Mouse (Mus musculus): ENCODE results near the gene Ascc1. TPM values are rescaled to one million over a fixed set of nuclear protein-coding genes. Genes with fewer than 3 reads are reported as not detected.
A peak's percentile ranks its signal among the peaks of the same experiment; 100 is the strongest.
"Not testable (repeated sequence)": the region's sequence is repeated elsewhere in the genome, so short reads cannot be mapped to it uniquely, and the experiment has no call there.

The Ascc1 gene
- polyA plus RNA-seq, 1 experiment: 26.2 TPM

DNA sequence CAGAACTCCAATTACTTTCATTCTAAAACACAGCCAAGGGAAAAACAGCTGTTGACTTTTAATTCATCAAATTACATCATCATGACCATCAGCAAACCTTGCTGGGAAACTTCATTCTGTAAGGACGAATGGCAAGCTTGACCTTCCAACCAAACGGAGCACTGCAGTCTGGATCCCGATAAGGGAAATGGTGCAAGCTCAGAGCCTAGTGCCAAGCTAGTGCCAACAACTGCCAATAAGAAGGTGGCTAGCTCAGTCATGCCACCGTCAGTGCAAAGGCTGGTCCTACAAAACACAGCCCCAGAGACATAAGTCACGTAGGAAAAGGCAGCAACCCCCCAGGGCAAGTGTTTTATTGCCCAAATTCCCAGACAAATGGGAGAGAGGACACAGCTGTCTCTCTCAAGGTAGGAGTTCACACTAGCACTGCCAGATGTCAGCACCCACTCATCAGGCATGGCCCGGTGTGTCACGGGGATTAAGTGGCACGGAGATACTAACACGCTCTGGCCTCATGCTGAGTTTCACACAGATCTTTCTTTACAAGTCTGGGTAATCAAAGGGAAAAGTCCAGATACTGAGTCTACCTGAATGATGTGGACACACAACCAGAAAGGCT is 11.2 kb upstream of the Ascc1 start:
- TF ChIP-seq CTCF (IDR thresholded peaks at IDR 0.05; ENCODE audit: borderline replicate concordance, control insufficient read depth, extremely low read depth, insufficient read depth, low read length, poor library complexity): no peak
- no peak for TF ChIP-seq POLR2A (IDR thresholded peaks at IDR 0.05; ENCODE audit: control insufficient read depth, extremely low read depth, insufficient read depth, low read length, poor library complexity)
- DNase-seq: no peak
- H3K27me3 ChIP-seq (ENCODE audit: control insufficient read depth, insufficient read depth, low read length): no peaks in the 10 kb centered on the region
- H3K27ac ChIP-seq (ENCODE audit: control insufficient read depth, insufficient read depth, low read length): no peak overlapping the region
- H3K36me3 ChIP-seq (ENCODE audit: control insufficient read depth, insufficient read depth, low read length): peaks cover 64% of the 10 kb centered on the region
- 95% methylated on average over 9 of the region's 9 CpGs for WGBS
- peaks cover 9% of the 10 kb centered on the region; the same call in 1 of the 2 replicates for H3K4me1 ChIP-seq (replicated peaks; ENCODE audit: control insufficient read depth, insufficient read depth, low read length)
- no peak overlapping the region for H3K4me3 ChIP-seq (ENCODE audit: control insufficient read depth, insufficient read depth, low read length)

DNA sequence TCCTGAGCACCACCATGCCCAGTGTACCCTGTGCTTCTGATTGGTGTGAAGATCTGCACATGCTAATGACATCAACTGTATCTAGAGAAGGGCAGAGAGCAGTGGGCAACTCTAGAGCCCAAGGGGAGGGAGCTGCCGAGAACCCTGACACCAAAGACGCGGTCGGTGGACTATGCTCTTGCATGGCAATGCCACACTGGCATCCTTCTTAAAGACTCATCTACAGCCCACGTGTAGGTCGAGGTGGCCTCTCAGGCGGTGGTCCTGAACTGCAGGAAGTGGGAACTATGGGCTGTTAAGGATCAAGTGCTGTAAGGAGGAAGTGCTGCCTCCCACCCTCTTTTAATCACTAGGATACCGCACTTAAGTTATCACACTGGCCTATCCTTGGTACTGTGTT is 10.6 kb upstream of the Ascc1 start:
- 80% methylated on average over 8 of the region's 8 CpGs for WGBS
- H3K4me3 ChIP-seq (ENCODE audit: control insufficient read depth, insufficient read depth, low read length): no peak overlapping the region
- TF ChIP-seq POLR2A (IDR thresholded peaks at IDR 0.05; ENCODE audit: control insufficient read depth, extremely low read depth, insufficient read depth, low read length, poor library complexity) (no peak), CTCF (IDR thresholded peaks at IDR 0.05; ENCODE audit: borderline replicate concordance, control insufficient read depth, extremely low read depth, insufficient read depth, low read length, poor library complexity) (no peak)
- no peaks in the 10 kb centered on the region for H3K27me3 ChIP-seq (ENCODE audit: control insufficient read depth, insufficient read depth, low read length)
- H3K36me3 ChIP-seq (ENCODE audit: control insufficient read depth, insufficient read depth, low read length): peaks cover 63% of the 10 kb centered on the region
- H3K4me1 ChIP-seq (replicated peaks; ENCODE audit: control insufficient read depth, insufficient read depth, low read length): peaks cover 9% of the 10 kb centered on the region; the same call in 1 of the 2 replicates
- DNase-seq: no peak
- H3K27ac ChIP-seq (ENCODE audit: control insufficient read depth, insufficient read depth, low read length): no peak overlapping the region

DNA sequence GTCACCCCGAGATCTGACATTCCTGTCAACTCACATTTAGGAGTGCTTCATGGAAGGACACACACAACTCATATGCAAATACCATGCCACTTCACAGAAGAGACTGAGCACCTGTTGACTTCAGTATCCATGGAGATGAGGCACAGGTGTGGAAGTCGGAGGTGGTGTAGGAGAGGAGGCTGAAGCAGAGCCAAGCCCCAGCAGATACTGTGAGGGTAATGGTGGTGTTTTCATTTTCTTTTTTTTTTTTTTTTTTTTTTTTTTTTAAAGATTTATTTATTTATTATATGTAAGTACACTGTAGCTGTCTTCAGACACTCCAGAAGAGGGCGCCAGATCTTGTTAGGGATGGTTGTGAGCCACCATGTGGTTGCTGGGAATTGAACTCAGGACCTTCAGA is 8.8 kb upstream of the Ascc1 start:
- H3K36me3 ChIP-seq (ENCODE audit: control insufficient read depth, insufficient read depth, low read length): peaks cover 45% of the 10 kb centered on the region
- not testable (repeated sequence) for H3K27me3 ChIP-seq (ENCODE audit: control insufficient read depth, insufficient read depth, low read length); H3K4me3 ChIP-seq (ENCODE audit: control insufficient read depth, insufficient read depth, low read length); H3K4me1 ChIP-seq (replicated peaks; ENCODE audit: control insufficient read depth, insufficient read depth, low read length); H3K27ac ChIP-seq (ENCODE audit: control insufficient read depth, insufficient read depth, low read length); DNase-seq
- WGBS: 89% methylated on average over 2 of the region's 3 CpGs

DNA sequence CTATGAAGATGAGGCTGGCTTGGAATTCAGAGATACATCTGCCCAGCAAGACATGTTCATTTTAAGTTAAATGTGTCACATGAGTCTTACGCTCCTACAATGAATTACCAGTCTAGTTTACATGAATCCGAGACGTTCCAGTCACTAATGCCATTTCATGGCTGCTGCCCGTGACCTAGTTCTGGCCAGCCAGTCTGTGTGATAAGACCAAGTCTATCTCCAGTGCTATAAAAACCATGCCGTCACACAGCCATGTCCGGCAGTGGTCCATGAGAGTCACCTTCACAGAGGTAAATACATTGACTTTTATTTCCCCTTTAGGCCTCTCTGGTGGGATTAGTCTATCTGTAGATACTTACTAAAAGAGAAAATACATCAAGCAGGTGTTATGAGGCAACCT is 6.7 kb upstream of the Ascc1 start:
- Histone ChIP-seq H3K27me3 (ENCODE audit: control insufficient read depth, insufficient read depth, low read length) (no peaks in the 10 kb centered on the region), H3K36me3 (ENCODE audit: control insufficient read depth, insufficient read depth, low read length) (peaks cover 26% of the 10 kb centered on the region), H3K27ac (ENCODE audit: control insufficient read depth, insufficient read depth, low read length) (no peak overlapping the region), H3K4me1 (replicated peaks; ENCODE audit: control insufficient read depth, insufficient read depth, low read length) (peaks cover 18% of the 10 kb centered on the region), H3K4me3 (ENCODE audit: control insufficient read depth, insufficient read depth, low read length) (no peak overlapping the region)
- TF ChIP-seq CTCF (IDR thresholded peaks at IDR 0.05; ENCODE audit: borderline replicate concordance, control insufficient read depth, extremely low read depth, insufficient read depth, low read length, poor library complexity) (no peak), POLR2A (IDR thresholded peaks at IDR 0.05; ENCODE audit: control insufficient read depth, extremely low read depth, insufficient read depth, low read length, poor library complexity) (no peak)
- no peak for DNase-seq
- 97% methylated on average over 6 of the region's 6 CpGs for WGBS

- Histone ChIP-seq H3K36me3 (ENCODE audit: control insufficient read depth, insufficient read depth, low read length) (peaks cover 26% of the 10 kb centered on the region), H3K27ac (ENCODE audit: control insufficient read depth, insufficient read depth, low read length) (no peak overlapping the region), H3K4me3 (ENCODE audit: control insufficient read depth, insufficient read depth, low read length) (no peak overlapping the region), H3K4me1 (replicated peaks; ENCODE audit: control insufficient read depth, insufficient read depth, low read length) (peaks cover 24% of the 10 kb centered on the region), H3K27me3 (ENCODE audit: control insufficient read depth, insufficient read depth, low read length) (no peaks in the 10 kb centered on the region)
- TF ChIP-seq POLR2A (IDR thresholded peaks at IDR 0.05; ENCODE audit: control insufficient read depth, extremely low read depth, insufficient read depth, low read length, poor library complexity) (no peak), CTCF (IDR thresholded peaks at IDR 0.05; ENCODE audit: borderline replicate concordance, control insufficient read depth, extremely low read depth, insufficient read depth, low read length, poor library complexity) (no peak)
- 21% methylated on average over 7 of the region's 7 CpGs for WGBS
- peak; percentile 62 for DNase-seq
Measured at GRCm38 (mm10) chr10:59997591-59997990, 5.0 kb upstream of the Ascc1 start.

- peaks cover 20% of the 10 kb centered on the region for H3K36me3 ChIP-seq (ENCODE audit: control insufficient read depth, insufficient read depth, low read length)
- peaks cover 26% of the 10 kb centered on the region for H3K4me1 ChIP-seq (replicated peaks; ENCODE audit: control insufficient read depth, insufficient read depth, low read length)
- no peak overlapping the region for H3K27ac ChIP-seq (ENCODE audit: control insufficient read depth, insufficient read depth, low read length)
- no peak overlapping the region for H3K4me3 ChIP-seq (ENCODE audit: control insufficient read depth, insufficient read depth, low read length)
- 94% methylated on average over 3 of the region's 3 CpGs for WGBS
- TF ChIP-seq CTCF (IDR thresholded peaks at IDR 0.05; ENCODE audit: borderline replicate concordance, control insufficient read depth, extremely low read depth, insufficient read depth, low read length, poor library complexity): no peak
- no peak for TF ChIP-seq POLR2A (IDR thresholded peaks at IDR 0.05; ENCODE audit: control insufficient read depth, extremely low read depth, insufficient read depth, low read length, poor library complexity)
- H3K27me3 ChIP-seq (ENCODE audit: control insufficient read depth, insufficient read depth, low read length): no peaks in the 10 kb centered on the region
- DNase-seq: no peak
Measured at GRCm38 (mm10) chr10:59999057-59999456, 3.5 kb upstream of the Ascc1 start.

- not testable (repeated sequence) for DNase-seq; H3K4me3 ChIP-seq (ENCODE audit: control insufficient read depth, insufficient read depth, low read length); H3K27ac ChIP-seq (ENCODE audit: control insufficient read depth, insufficient read depth, low read length); H3K36me3 ChIP-seq (ENCODE audit: control insufficient read depth, insufficient read depth, low read length); H3K27me3 ChIP-seq (ENCODE audit: control insufficient read depth, insufficient read depth, low read length)
- peaks cover 26% of the 10 kb centered on the region for H3K4me1 ChIP-seq (replicated peaks; ENCODE audit: control insufficient read depth, insufficient read depth, low read length)
- 82% methylated on average over 8 of the region's 8 CpGs for WGBS
Measured at GRCm38 (mm10) chr10:60001663-60002062, 942 bp upstream of the Ascc1 start.

Measured in thymus, adult 2 months (tissue).